Comparison of ENCODE assay signal across 12 mouse cellular contexts in the genomic region with DNA sequence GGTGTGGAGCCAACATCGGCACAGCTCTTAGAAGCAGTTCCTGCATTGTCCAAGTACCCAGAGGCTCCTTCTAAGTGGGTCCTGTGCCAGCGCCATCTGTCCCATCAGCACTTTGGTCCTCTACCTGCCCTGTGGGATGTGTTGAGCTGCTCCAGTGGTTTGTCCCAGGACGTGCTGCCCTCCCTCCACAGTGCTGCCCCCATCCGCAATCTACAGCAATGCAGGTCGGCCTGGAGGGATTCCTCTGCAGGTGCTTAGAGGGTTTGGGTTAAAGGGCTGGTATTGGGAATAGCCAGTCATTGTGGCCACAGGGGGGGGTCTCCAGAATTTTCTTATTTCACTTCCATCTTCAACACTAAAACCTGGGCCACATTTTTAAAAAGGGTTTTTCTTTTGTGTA. TPM values are rescaled to one million over a fixed set of nuclear protein-coding genes. Genes with fewer than 3 reads are reported as not detected.
"Had no signal": no experiment of that assay in that cellular context is flagged by ENCODE, and none has a peak within 500 bp of the region (broad histone marks: within the 10 kb centered on the region; RNA-seq: fewer than 3 reads in every experiment).

No protein-coding gene starts in this region.

- H3K4me2 ChIP-seq: limb, embryonic 13.5 days; midbrain, embryonic 12.5 days; neural tube, embryonic 13.5 days had no signal

- H3K9ac ChIP-seq: limb, embryonic 13.5 days; liver, embryonic 14.5 days; midbrain, embryonic 12.5 days; neural tube, embryonic 13.5 days had no signal

- H3K36me3 ChIP-seq: limb, embryonic 13.5 days; midbrain, embryonic 12.5 days; neural tube, embryonic 13.5 days had no signal

- H3K27me3 ChIP-seq: limb, embryonic 13.5 days; neural tube, embryonic 13.5 days had no signal

- H3K4me3 ChIP-seq: limb, embryonic 13.5 days; midbrain, embryonic 12.5 days; neural tube, embryonic 13.5 days had no signal

- H3K4me1 ChIP-seq: neural tube, embryonic 13.5 days had no signal

- H3K9me3 ChIP-seq: limb, embryonic 13.5 days; midbrain, embryonic 12.5 days; neural tube, embryonic 13.5 days had no signal

- H3K27ac ChIP-seq: limb, embryonic 13.5 days; liver, embryonic 14.5 days; midbrain, embryonic 12.5 days; neural tube, embryonic 13.5 days had no signal

- ATAC-seq: midbrain, embryonic 16.5 days had no signal

- DNase-seq: kidney, adult 11 months; kidney, postnatal 14 days; lung, postnatal 14 days; right cerebral cortex, postnatal 14 days; thymus, adult 2 months; thymus, postnatal 25 days had no signal

RNA-seq across cellular contexts. Expression of a gene that starts 28.8 kb away (rescaled TPM):
- total RNA-seq: megakaryocyte-erythroid progenitor cell, adult 5-6 weeks had no signal
